Mouse (Mus musculus) liver, adult 2 months (tissue): ENCODE measurements at regions not wholly inside any gene's neighbourhood (a gene's known extent, or its start where the extent isn't known, plus 50 kb on each side); places are given as distances from the start of the nearest gene placed in this dataset.
"Not testable (repeated sequence)": the region's sequence is repeated elsewhere in the genome, so short reads cannot be mapped to it uniquely, and the experiment has no call there.

Source experiments
- DNase-seq: peaks from one replicate; pipeline ENCODE4 v3.0.0-alpha.2; 2011; ENCODE audit warnings: low read depth, low spot score; ENCODE audit errors: extremely low read depth
- H3K27ac ChIP-seq: fragments of 200-500 bp; replicated peaks from 2 replicates; pipeline ENCODE4 v1.5.1; 2012; ENCODE audit warnings: low read depth, mild to moderate bottlenecking, control low read depth, inconsistent platforms, low read length; ENCODE audit not compliant: insufficient read depth
- H3K27me3 ChIP-seq: fragments of 200-500 bp; 2 replicates; pipeline ENCODE4 v1.6.1; 2012; ENCODE audit warnings: mild to moderate bottlenecking, moderate library complexity, low read length, inconsistent platforms; ENCODE audit not compliant: control insufficient read depth, insufficient read depth
- H3K36me3 ChIP-seq: fragments of 200-500 bp; 2 replicates; pipeline ENCODE4 v1.6.1; 2012; ENCODE audit warnings: low read length, inconsistent platforms; ENCODE audit not compliant: control insufficient read depth, insufficient read depth
- H3K4me1 ChIP-seq: fragments of 200-500 bp; 2 replicates; pipeline ENCODE4 v1.6.1; 2011; ENCODE audit warnings: low read length; ENCODE audit not compliant: control insufficient read depth, insufficient read depth
- H3K4me3 ChIP-seq: fragments of 200-500 bp; 2 replicates; pipeline ENCODE4 v1.5.1; 2011; ENCODE audit warnings: low read depth, mild to moderate bottlenecking, control low read depth, low read length, moderate library complexity; ENCODE audit not compliant: insufficient read depth
- H3K79me2 ChIP-seq: fragments of 200-500 bp; 2 replicates; pipeline ENCODE4 v1.6.1; 2012; ENCODE audit warnings: inconsistent platforms, mild to moderate bottlenecking, low read length, moderate library complexity; ENCODE audit not compliant: control insufficient read depth, insufficient read depth
- H3K9ac ChIP-seq: fragments of 200-500 bp; 2 replicates; pipeline ENCODE4 v1.6.1; 2012; ENCODE audit warnings: low read depth, mild to moderate bottlenecking, control low read depth, inconsistent platforms, low read length
- CTCF ChIP-seq: fragments of 200-500 bp; IDR thresholded peaks from 2 replicates; pipeline ENCODE4 v1.5.1; 2011; ENCODE audit warnings: low read depth, low read length, control low read depth
- POLR2A ChIP-seq: fragments of 200-500 bp; IDR thresholded peaks from 2 replicates; pipeline ENCODE4 v1.6.1; 2011; ENCODE audit warnings: low read length, control low read depth; ENCODE audit not compliant: insufficient read depth; ENCODE audit errors: extremely low read depth
- WGBS: fragments of 180-500 bp; shearing (Covaris S2); methylation state at CpG from one replicate; pipeline ENCODE4 v1.1.7; 2018; 5-methylcytosine and 5-hydroxymethylcytosine counted together

- no peak overlapping the region for H3K27ac ChIP-seq
- H3K79me2 ChIP-seq, result no peaks in the 10 kb centered on the region
- 88% methylated on average over 13 of the region's 13 CpGs for WGBS
- H3K27me3 ChIP-seq, result no peaks in the 10 kb centered on the region
- no peak overlapping the region for H3K9ac ChIP-seq
- H3K4me1 ChIP-seq, result no peaks in the 10 kb centered on the region
- H3K4me3 ChIP-seq, result no peak overlapping the region
- no peaks in the 10 kb centered on the region for H3K36me3 ChIP-seq
- DNase-seq, result no peak
- TF ChIP-seq CTCF (no peak), POLR2A (no peak)
Observed at GRCm38 (mm10) chr5:63503056-63503845, 145.7 kb upstream of the Nwd2 start.

- no peaks in the 10 kb centered on the region for H3K79me2 ChIP-seq
- no peak overlapping the region for H3K4me3 ChIP-seq
- H3K4me1 ChIP-seq, result no peaks in the 10 kb centered on the region
- H3K27me3 ChIP-seq, result no peaks in the 10 kb centered on the region
- TF ChIP-seq POLR2A (no peak), CTCF (no peak)
- no peak overlapping the region for H3K9ac ChIP-seq
- no peaks in the 10 kb centered on the region for H3K36me3 ChIP-seq
- H3K27ac ChIP-seq, result no peak overlapping the region
- 68% methylated on average over 7 of the region's 7 CpGs for WGBS
- DNase-seq, result no peak
Observed at GRCm38 (mm10) chr5:63534197-63534596, 114.7 kb upstream of the Nwd2 start.

- Histone ChIP-seq H3K9ac (no peak overlapping the region), H3K27me3 (no peaks in the 10 kb centered on the region), H3K27ac (no peak overlapping the region), H3K79me2 (no peaks in the 10 kb centered on the region), H3K36me3 (no peaks in the 10 kb centered on the region), H3K4me1 (no peaks in the 10 kb centered on the region), H3K4me3 (no peak overlapping the region)
- 83% methylated on average over 6 of the region's 6 CpGs for WGBS
- no peak for TF ChIP-seq POLR2A
- TF ChIP-seq CTCF, result 0 out of 2 replicates have a peak, but pooled peaks have one; percentile 7
- DNase-seq, result no peak
Observed at GRCm38 (mm10) chr5:63540530-63540929, 108.4 kb upstream of the Nwd2 start.

GRCm38 (mm10) chr5:63545482-63545881 lies 103.4 kb upstream of the Nwd2 start:
- Histone ChIP-seq H3K27me3 (no peaks in the 10 kb centered on the region), H3K27ac (no peak overlapping the region), H3K4me1 (no peaks in the 10 kb centered on the region), H3K79me2 (no peaks in the 10 kb centered on the region), H3K36me3 (no peaks in the 10 kb centered on the region), H3K9ac (no peak overlapping the region), H3K4me3 (no peak overlapping the region)
- WGBS, result 91% methylated on average over 2 of the region's 2 CpGs
- no peak for DNase-seq
- TF ChIP-seq CTCF (no peak), POLR2A (no peak)

- DNase-seq, H3K79me2 ChIP-seq, H3K27ac ChIP-seq, H3K9ac ChIP-seq, H3K27me3 ChIP-seq, H3K4me1 ChIP-seq, H3K36me3 ChIP-seq, H3K4me3 ChIP-seq: not testable (repeated sequence)
Observed at GRCm38 (mm10) chr5:63565891-63566290, 83.0 kb upstream of the Nwd2 start.

- Histone ChIP-seq H3K27ac (no peak overlapping the region), H3K27me3 (no peaks in the 10 kb centered on the region), H3K9ac (no peak overlapping the region), H3K79me2 (no peaks in the 10 kb centered on the region), H3K36me3 (no peaks in the 10 kb centered on the region), H3K4me3 (no peak overlapping the region), H3K4me1 (no peaks in the 10 kb centered on the region)
- TF ChIP-seq POLR2A (no peak), CTCF (no peak)
- DNase-seq, result no peak
- WGBS, result 100% methylated on average over 1 of the region's 1 CpGs
Observed at GRCm38 (mm10) chr5:63575401-63575800, 73.5 kb upstream of the Nwd2 start.
